Mouse (Mus musculus) erythroblast, embryonic 14.5 days (primary cell): ENCODE measurements around the gene Timm22.

ENCODE experiments used
- GATA1 ChIP-seq: IDR thresholded peaks from 2 replicates; pipeline ENCODE4 v1.6.1; 2012; ENCODE audit warnings: low read length, inconsistent platforms, mixed read lengths
- TAL1 ChIP-seq: IDR thresholded peaks from 3 replicates; pipeline ENCODE4 v1.6.1; 2012; ENCODE audit warnings: low read length, inconsistent platforms, mixed read lengths

DNA sequence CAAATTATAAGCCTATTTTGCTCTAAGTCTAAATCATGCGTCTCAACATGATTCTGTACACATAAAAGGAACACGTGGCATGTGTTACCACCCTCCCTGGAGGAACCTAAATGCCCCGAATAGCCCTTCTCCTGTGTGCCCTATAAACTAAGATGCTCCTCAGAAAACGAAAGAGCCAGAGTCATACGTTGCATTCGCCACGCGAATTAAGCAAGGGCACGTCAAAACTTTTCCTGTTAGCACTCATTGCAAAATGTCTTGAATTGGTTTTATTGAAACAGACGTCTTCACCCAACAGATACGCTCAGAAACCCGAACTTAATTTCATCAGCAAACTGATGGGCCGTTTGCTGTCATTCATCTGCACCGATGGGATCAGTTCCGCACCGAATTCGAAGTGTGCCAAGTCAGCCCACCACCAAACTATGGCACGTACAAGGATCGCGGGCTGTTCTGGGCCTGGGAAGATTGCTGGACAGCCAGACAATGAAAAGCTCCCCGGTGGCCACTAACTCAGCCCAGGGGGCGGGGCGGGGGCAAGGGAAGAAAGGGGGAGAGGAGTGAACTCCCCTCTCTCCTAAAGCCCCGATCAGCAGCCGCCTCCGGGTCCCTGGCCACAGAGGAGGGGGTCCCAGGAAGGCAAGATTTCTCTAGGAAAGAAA is 9.0 kb upstream of the Timm22 start:
- TF ChIP-seq TAL1 = no peak
- TF ChIP-seq GATA1 = no peak
